Mouse (Mus musculus) T-helper 2 cell (primary cell): ENCODE measurements around the gene Hexdc.

Experiments used
- in situ Hi-C: fragments of 300-600 bp; cut with MboI, MseI; formaldehyde crosslinking; loops from one replicate; pipeline ENCODE4 v1.15.1; 2025; ENCODE audit warnings: high pct_unique_total_duplicates

Hexdc gene

GRCm38 (mm10) chr11:121221321-121222010 is 17.2 kb downstream of the Hexdc start:
- in situ Hi-C loops: no loop called here

- in situ Hi-C loops: no loop called here
These were observed 24.1 kb downstream of the Hexdc start for GRCm38 (mm10) chr11:121228129-121229017.

GRCm38 (mm10) chr11:121229018-121229439 is 24.8 kb downstream of the Hexdc start, which contains the start of gene Cybc1:
Cybc1 (minus strand) TSS chr11:121229322.
- in situ Hi-C loops: no loop called here

- in situ Hi-C loops: no loop called here
These were observed 27.0 kb downstream of the Hexdc start for GRCm38 (mm10) chr11:121231191-121231590.

- in situ Hi-C loops: no loop called here
These were observed 27.5 kb downstream of the Hexdc start for GRCm38 (mm10) chr11:121231628-121232291.

GRCm38 (mm10) chr11:121232706-121233105 is 28.5 kb downstream of the Hexdc start:
- in situ Hi-C loops: no loop called here

- in situ Hi-C loops: loop anchor here (5.0 kb wide), 1 partner anchor 117 kb away; the partner anchor contains the start of gene Wdr45b
These were observed 31.4 kb downstream of the Hexdc start for GRCm38 (mm10) chr11:121235475-121236238.

- in situ Hi-C loops: loop anchor here (5.0 kb wide), 1 partner anchor 116 kb away; the partner anchor contains the start of gene Wdr45b
These were observed 32.5 kb downstream of the Hexdc start, which contains the start of gene Narf for GRCm38 (mm10) chr11:121236564-121237344. Narf (plus strand) TSS chr11:121237253.

GRCm38 (mm10) chr11:121237345-121238128 is 33.3 kb downstream of the Hexdc start:
- in situ Hi-C loops: loop anchor here (5.0 kb wide), 1 partner anchor 115 kb away; the partner anchor contains the start of gene Wdr45b

- in situ Hi-C loops: loop anchor here (5.0 kb wide), 1 partner anchor 113 kb away; the partner anchor contains the start of gene Wdr45b
These were observed 35.4 kb downstream of the Hexdc start for GRCm38 (mm10) chr11:121239669-121240068.

GRCm38 (mm10) chr11:121250196-121250595 is 46.0 kb downstream of the Hexdc start:
- in situ Hi-C loops: no loop called here

- in situ Hi-C loops: no loop called here
These were observed 55.2 kb downstream of the Hexdc start, which contains the start of gene Foxk2 for GRCm38 (mm10) chr11:121259160-121260100. Foxk2 (plus strand) TSS chr11:121259990.

GRCm38 (mm10) chr11:121260211-121260906 is 56.1 kb downstream of the Hexdc start:
- in situ Hi-C loops: no loop called here

- in situ Hi-C loops: no loop called here
These were observed 56.8 kb downstream of the Hexdc start for GRCm38 (mm10) chr11:121261074-121261473.
